Mouse (Mus musculus): ENCODE results near the gene Slc44a3.

The Slc44a3 gene

GRCm38 (mm10) chr3:121552723-121553122 lies 20.5 kb upstream of the Slc44a3 start:
- in situ Hi-C loops (cut with MboI, MseI), result loop anchor here (5.0 kb wide), 1 partner anchor 85 kb away; no protein-coding TSS in a partner anchor

DNA sequence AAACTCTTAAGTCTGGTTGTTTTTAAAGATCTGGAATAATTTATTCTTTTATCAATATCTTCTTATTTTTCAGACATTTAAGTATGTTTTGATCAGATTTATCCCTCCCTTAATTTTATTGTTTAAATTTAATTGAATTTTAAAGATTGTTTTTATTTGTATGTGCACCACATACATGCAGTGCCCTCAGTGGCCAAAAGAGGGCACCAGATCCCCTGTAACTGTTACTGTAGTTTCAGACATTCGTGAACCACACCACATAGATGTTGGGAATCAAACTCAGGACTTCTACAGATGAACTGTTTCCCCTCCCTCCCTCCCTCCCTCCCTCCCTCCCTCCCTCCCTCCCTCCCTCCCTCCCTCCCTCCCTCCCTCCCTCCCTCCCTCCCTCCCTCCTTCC lies 18.2 kb upstream of the Slc44a3 start:
- in situ Hi-C loops (cut with MboI, MseI), result loop anchor here (5.0 kb wide), 1 partner anchor 87 kb away; no protein-coding TSS in a partner anchor

GRCm38 (mm10) chr3:121547851-121548624 lies 15.8 kb upstream of the Slc44a3 start:
- in situ Hi-C loops (cut with MboI, MseI), result loop anchor here (5.0 to 25.0 kb wide), 2 partner anchors 174 to 564 kb away; partner anchors contain the start of gene F3

GRCm38 (mm10) chr3:121540621-121541020 lies 8.4 kb upstream of the Slc44a3 start:
- in situ Hi-C loops (cut with MboI, MseI), result loop anchor here (25.0 kb wide), 1 partner anchor 572 kb away; no protein-coding TSS in a partner anchor

GRCm38 (mm10) chr3:121539871-121540431 lies 7.7 kb upstream of the Slc44a3 start:
- in situ Hi-C loops (cut with MboI, MseI), result loop anchor here (25.0 kb wide), 1 partner anchor 572 kb away; no protein-coding TSS in a partner anchor

GRCm38 (mm10) chr3:121538847-121539246 lies 6.6 kb upstream of the Slc44a3 start:
- in situ Hi-C loops (cut with MboI, MseI), result loop anchor here (25.0 kb wide), 1 partner anchor 573 kb away; no protein-coding TSS in a partner anchor

DNA sequence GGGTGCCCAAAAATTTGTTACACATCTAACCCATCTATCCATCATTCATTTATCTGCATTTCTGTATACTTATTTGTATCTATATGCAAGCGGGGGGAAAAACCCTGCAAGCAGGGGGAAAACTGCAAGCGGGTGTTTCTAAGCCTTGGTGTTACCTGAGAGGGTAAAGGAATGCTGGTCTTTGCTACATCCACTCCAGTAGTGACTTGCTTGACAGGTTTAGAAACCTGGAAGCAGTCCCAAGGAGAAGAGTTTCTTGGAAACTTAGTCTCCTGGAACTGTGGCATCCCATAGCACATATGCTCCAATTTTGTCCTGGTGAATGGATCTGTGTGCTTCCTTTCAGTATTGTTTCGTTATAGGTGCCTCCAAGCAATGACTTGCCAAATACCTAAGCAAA lies 5.8 kb upstream of the Slc44a3 start:
- in situ Hi-C loops (cut with MboI, MseI), result loop anchor here (25.0 kb wide), 1 partner anchor 574 kb away; no protein-coding TSS in a partner anchor

- in situ Hi-C loops (cut with MboI, MseI), result loop anchor here (25.0 kb wide), 1 partner anchor 575 kb away; no protein-coding TSS in a partner anchor
Observed at GRCm38 (mm10) chr3:121536803-121537202, 4.6 kb upstream of the Slc44a3 start.

DNA sequence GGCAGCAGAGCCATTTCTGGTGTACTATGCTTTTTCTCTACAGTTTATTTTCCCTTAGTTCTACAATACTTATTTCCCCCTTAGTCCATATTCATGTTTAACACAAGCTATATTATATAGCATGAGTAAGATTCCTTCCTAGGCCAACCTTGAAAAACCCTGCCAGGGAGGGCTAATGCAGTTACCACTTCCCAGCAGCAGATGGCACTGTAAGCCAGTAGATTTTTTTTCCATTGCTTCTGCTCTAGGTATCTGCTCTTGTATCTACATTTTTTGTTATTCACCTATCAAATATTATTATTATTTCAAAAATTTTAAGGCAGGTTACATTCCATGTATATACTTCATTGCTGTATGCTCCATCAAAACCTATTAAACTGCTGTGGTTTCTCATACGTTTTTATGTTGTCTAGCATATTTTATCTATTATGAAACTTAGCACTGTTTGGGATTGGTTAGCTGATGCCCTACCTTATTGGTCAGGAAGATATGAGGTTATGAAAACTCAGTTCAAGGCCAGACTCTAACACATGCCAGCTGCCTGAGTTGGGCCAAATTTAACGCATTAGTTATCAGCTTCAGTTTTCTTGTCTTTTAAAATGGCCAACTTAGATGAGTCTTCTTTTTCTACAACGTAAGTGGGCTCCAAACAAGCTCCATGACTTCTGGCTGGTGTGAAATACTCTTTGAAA lies 3.8 kb upstream of the Slc44a3 start:
- in situ Hi-C loops (cut with MboI, MseI), result loop anchor here (25.0 kb wide), 1 partner anchor 576 kb away; no protein-coding TSS in a partner anchor

DNA sequence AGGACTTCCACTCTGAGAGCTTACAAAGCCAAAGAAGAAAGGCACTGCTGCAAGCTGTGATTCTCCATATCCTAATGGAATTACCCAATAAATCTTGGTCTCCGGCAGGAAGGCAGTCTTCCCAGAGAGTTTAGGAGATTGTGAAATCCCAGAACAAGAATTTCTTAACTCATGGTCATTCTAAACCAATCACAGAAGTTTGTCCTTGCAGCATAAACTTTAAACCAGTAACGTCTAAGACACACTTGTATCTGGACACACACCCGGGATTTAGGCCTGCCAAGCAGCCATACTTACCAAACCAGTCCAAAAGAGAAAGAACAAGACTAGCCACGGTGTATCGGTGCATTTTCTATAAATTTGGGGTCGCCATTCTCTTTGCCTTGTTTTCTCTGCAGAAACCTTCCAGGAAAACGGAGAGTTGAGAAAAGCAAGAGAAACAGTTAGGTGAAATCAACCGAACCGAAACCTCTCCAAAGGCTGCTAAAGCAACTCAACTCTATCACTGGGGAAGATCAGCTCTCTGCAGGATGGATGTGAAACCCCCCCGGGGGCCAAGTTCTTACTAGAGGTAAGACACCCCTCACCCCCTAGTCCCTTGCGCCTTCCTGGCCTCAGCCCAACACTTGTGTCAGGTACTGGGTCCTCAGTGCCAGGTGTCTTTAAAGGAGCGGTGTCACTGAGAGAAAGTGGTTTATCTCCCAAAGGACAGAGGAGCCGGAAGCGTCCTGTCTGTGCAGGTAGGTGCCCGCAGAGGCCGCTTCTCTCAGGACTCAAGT lies 645 bp downstream of the Slc44a3 start:
- in situ Hi-C loops (cut with MboI, MseI), result loop anchor here (5.0 to 25.0 kb wide), 2 partner anchors 206 to 581 kb away; no protein-coding TSS in a partner anchor

GRCm38 (mm10) chr3:121530546-121531258 lies 1.5 kb downstream of the Slc44a3 start:
- in situ Hi-C loops (cut with MboI, MseI), result loop anchor here (5.0 to 25.0 kb wide), 2 partner anchors 207 to 582 kb away; no protein-coding TSS in a partner anchor

DNA sequence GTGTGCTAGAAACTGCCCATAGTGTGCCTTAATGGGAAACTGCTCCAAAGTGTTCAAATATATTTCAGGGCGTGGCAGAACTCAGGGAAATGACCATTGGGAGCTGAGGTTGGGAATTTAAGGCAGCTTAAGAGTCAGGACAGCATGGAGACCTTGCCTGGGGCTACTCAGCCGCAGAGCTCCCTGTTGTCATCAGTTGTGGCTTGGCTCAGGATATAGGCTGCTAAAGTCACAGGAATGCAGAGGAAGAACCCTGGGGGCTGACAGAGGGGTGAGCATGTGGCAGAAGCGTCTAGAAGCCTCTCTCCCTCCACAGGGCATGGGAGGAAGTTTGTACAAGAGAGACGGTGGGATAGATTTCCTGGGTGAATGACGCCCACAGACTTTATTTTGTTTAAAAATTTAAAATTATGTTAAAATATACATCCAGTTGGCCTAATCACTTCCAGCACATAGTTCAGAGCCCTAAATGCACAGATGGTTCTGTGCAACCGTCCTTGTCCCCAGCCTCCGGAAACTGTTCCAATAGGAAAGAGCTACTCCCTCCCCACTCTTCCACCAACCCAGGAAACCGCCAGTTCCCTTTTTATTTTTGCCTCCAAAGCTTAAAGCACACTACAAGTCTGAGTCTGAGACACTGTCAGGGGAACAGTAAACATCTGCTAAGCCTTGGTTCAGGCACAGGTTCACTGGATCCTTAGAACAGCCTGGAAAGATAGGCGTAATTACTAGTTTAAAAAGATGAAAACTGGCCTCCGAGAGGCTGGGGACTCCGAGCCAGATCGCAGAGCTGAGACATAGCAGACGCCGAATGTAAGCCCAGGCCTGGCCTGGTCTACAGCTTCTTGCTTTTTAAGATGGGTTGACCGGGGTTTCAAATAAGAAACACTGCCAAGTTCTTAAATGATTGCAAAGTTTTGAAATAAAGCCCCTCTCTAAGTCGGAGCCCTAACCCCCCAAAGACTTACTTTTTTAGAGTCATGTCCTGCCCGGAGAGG lies 5.8 kb downstream of the Slc44a3 start:
- in situ Hi-C loops (cut with MboI, MseI), result loop anchor here (25.0 kb wide), 1 partner anchor 586 kb away; no protein-coding TSS in a partner anchor

- in situ Hi-C loops (cut with MboI, MseI), result no loop called here
Observed at GRCm38 (mm10) chr3:121521633-121522125, 10.5 kb downstream of the Slc44a3 start.

GRCm38 (mm10) chr3:121521123-121521522 lies 11.1 kb downstream of the Slc44a3 start:
- in situ Hi-C loops (cut with MboI, MseI), result no loop called here

GRCm38 (mm10) chr3:121517030-121517429 lies 15.2 kb downstream of the Slc44a3 start:
- in situ Hi-C loops (cut with MboI, MseI), result no loop called here

DNA sequence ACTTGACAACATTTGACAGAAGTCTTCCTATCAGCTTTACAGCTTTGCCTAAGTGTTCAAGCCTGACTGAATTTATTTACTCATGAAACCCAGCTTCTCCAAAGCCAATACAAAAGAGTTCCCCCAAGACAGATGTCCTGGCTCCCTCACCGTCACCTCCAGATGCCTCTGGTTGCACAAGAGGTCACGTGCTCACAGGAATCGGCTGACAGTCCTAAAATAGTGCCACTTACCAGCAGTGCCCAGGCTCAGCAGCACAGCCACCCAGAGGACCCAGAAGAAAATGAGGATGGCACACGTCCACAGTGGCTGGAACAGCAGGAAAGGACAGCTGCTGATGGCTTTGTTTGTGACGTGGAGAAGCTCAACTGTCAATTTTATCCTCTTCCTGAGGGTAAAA lies 23.1 kb downstream of the Slc44a3 start:
- in situ Hi-C loops (cut with MboI, MseI), result no loop called here

GRCm38 (mm10) chr3:121507678-121508077 lies 24.5 kb downstream of the Slc44a3 start:
- in situ Hi-C loops (cut with MboI, MseI), result no loop called here

DNA sequence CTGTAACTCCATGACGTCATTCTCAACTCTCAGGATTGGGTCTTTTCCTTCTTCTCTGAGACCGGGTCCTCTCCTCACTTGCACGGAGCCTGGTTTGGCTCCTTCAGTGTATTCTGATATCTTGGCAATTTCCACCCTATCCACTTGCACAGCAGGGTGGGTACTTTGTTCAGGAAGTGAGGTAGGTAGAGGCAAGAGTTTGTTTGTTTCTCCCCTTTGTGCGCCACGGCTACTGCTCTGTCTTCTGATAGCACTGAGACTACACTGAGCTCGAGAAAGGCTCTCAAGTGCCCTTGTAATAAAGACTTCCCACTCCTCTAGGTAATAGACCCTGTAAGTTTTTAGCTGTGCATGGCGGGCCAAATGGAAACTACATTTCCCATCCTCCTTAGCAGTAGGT lies 25.4 kb downstream of the Slc44a3 start:
- in situ Hi-C loops (cut with MboI, MseI), result no loop called here

GRCm38 (mm10) chr3:121506175-121506574 lies 26.0 kb downstream of the Slc44a3 start:
- in situ Hi-C loops (cut with MboI, MseI), result no loop called here
